Mouse (Mus musculus): ENCODE measurements around the gene Slit3.

Gene Slit3

DNA sequence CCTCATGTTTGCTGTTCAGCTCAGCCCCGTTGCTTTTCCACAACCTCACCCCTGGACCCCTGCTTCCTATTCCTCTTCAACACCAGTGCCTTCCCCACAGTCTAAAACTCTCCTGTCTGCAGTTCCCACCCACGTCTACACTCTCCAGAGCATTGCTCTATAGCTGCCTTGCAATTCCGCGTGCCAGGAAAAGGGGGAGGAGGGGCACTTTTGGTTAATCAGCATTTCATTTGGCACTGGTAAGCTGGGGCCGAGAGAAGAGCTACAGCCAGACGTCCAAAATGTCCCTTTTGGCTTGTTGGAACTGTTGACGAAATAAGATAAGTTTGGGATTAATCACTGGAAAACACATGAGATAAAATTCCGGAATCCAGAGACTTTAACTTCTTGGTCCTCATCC is 274.4 kb downstream of the Slit3 start:
- DNase-seq (ENCODE audit: low spot score in 2 of 2), result no peak

DNA sequence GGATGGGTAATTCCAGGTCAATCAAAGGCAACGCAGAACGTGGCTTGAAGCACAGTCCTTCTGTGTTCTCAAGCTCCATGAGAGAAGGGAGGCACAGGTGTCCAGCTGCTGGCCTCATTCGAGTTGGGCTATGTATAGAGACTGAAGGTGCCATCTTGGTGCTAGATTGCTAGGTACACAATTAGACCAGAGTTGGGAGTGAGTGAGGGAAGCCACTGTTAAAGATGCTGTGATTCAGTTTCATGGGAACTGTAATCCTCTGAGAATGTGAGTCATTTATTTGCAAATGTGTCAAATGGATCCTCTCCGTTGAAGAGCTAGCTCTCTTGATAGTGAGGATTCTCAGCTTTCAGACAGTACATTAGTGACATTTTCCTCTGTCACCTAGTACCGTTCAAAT is 277.3 kb downstream of the Slit3 start:
- no peak for DNase-seq (ENCODE audit: low spot score in 2 of 2)

DNA sequence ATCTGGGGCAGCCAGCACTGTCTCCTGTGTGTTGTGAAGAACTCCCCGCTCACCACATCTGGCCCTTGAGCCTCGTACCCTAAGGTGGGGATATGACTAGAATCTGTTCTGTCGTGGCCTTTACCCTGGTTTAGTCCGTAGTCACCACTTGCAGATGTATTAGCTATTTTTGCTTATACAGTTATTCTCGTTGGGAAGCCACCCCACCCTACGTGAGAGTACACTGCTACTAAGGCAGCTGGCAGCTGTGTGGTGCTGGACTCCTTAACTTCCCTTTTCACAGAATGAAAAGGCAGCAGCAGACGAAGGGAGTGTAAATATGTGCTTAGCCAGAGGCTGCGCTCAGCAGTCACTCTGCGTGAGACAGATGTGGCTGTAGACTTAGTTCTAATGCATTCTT is 282.5 kb downstream of the Slit3 start:
- no peak for DNase-seq (ENCODE audit: low spot score in 2 of 2)

DNA sequence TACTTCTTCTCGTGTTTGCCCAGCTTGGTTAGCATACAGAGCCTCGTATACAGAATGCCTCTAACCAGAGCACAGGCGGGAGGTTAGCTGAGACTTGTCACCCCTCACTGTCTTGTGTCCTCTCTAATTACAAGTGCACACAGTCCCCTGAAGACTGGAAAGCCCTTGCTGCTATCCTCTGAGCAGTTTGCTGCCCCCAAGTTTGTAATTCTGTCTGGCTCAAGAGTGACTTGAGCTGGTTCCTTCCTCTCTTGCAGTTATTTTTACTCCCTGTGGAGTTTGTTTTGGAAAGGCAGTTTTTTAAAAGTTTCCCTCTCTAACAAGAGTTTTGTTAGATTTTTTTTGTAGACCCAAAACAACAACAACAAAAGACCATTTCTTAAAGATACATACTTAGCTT is 285.0 kb downstream of the Slit3 start:
- DNase-seq (ENCODE audit: low spot score in 2 of 2), result no peak

DNA sequence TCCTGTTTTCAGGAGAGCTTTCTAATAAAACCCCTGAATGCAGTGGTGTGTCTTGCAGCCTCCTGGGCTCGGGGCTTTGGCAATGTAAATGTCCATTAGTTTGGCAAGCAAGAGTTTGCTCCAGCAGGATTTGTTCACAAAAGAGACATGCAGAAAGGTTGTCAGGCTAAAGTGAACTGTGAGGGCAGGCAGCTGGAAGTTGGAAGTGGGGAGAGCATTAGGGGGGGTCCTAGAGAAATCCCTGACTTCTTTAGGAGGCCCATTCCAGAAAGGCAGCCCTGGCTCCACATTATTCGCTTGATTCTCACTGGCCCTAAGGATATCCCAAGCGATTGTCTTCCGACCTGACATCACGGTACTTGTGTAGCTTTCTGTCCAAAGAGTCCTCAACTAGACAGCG is 285.5 kb downstream of the Slit3 start:
- DNase-seq (ENCODE audit: low spot score in 2 of 2), result no peak

DNA sequence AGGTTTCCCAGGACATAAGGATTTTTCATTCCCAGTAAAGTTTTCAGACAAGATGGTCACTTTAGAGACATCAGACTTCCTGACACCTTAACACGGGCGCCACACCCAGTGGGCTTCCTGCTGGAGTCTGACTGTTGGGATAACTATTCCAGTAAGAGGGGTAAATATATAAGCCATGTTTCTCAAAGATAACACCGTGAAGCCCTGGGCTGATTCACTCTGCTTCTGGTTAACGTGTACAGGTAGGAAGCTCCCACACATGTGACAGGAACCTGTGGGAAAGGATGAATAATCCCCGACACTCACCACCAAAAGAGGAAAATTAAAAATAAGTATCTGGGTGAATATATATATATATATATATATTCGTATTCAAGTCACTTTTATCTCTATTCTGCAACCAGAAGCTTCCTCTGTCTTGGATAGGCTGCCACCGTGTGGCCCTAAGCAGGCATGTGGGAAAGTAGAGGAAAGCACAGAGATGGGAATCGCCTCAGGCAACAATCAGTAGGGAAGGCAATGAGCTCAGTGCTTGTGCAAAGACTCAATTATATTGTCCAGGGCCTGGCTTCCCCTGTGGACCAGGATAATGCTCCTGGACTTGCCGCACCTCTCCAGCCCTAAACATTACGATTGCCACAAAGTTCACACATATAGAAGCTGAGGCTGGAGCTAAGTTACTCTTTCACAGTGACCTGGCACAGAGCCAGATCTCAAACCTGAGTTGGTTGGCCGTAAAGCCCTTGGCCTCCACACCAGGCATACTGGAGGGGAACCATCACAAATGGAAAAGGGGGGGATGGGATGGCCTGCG is 286.5 kb downstream of the Slit3 start:
- peak; percentile 65 to 72 for DNase-seq (ENCODE audit: low spot score in 2 of 2)

DNA sequence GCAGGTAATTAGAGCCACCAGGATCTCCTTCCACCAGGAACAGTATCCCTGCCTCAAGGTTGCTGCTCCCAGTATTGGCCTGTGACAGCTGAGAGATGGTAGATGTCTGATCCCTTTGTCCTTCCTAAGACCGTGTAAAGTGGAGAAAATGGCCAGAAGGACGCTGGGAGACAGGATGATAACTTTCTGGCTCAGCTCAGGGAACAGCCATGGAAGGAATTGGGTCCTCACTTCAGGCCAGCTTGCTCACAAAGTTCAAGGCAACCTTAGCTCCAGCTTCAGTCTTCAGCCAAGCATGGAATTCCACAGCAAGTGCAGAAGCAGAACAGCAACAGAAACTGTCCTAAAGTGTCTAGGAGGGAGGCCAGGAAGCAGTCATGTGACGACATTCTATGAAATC is 289.4 kb downstream of the Slit3 start:
- DNase-seq (ENCODE audit: low spot score in 2 of 2), result no peak

DNA sequence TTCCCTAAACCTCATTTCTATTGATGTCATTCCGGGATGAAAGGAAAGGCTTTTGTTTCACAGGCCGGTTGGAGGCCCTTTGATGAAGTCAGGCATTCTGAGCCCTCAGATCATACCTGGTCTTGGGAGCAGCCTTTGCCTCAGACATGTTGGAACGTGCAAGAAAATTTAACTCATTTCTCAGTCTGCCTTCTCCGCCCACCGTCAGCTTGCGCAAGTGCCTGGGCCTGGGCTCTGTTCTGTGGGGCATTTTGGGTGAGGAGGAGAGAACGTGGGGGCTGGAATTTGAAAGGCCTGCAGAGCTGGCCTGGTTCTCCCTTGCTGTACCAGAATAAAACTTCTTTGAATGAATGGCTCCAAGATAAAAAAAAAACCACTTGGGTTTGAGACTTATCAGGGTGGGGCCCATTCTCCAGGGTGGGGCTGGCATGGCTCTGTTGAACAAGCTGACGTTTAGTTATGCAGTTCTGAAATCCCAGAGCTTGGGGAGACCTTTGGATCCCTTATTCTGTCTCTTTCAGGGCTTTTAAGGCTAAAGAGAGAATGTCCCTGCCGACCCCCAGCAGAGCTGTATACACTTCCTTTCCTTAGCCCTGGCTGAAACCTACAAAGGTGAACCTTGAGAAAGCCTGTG is 294.9 kb downstream of the Slit3 start:
- DNase-seq (ENCODE audit: low spot score in 2 of 2), result peak in 1 of 2 experiments; percentile 40

DNA sequence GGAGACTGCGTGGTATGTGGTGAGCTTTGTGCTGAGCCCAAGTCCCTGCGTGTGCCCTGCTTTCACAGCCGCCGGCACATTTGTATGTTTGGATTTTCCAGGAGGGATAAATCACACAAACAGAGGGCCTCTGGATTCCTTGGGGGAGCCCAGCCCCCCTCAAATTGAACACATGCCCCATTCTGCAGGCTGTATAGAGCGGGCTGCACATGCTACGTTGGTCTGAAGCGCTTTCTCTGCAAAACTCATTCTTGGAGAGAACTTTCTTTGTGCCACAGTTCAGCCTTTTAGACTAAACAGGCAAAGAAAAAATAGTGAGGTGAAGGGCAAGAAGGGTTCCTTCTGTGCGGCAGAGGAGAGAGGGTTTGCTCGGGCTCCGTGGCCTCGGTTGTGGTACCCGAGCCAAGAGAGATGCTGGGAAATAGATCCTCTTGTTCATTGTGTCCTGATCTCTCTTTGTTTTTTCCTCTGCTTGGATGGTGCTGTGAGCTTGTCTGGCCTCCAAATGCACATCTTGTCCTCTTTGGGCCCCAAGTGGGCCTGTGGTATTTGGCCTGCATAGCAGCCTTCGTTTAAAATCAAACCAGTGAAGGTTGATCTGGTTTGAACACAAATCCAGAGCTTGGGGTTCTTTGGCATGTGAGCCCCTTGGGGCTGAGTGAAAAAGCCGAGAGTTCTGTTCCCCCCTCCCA is 295.5 kb downstream of the Slit3 start:
- no peak for DNase-seq (ENCODE audit: low spot score in 2 of 2)

DNA sequence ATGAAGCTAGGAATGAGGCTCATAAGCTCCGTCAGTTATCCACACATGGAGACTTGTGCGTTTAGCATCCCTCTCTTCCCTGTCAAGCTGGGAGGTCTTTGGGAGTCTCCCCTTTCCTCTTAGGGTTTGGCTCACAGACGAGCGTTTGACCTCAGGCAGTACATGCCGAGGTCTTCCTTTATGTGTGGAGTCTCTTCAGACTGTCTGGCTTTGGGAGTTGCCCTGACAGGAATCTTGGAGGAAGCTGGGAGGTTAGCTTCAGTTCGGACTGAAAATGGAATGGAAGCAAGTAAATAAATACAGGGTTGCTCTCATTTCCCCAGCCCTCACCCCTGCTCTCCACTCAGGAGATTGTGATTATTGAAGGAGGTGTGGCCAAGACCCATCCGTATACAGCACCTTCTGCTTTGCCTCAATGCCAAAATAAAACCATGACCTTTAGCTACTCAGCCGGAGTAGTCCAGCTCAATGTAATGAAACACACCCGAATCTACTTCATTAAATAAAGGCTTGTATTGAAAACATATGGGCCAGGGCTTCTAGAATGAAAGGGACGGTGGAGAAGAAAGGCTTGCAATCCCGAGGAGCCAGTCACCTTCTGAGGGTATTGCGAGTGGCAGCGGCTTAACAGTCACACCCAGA is 297.0 kb downstream of the Slit3 start:
- DNase-seq (ENCODE audit: low spot score in 2 of 2), result no peak

DNA sequence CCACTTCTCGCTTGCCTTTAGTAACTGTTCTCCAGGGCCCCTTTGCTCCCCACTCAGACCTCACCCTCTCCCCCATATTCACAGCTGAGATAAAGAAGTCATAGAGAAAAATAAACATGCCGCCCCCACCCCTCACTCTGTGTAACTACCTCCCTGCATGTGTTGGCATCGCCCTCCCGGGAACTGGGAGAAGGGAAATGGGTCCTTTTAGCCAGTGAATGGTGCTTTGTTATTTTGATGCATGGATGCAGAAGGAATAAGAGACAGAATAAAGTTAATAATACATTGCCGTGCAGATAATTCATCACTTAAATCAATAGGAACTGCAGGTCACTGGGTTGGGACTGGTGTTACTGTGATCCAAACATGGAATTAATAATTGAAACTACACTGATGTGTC is 298.0 kb downstream of the Slit3 start:
- no peak for DNase-seq (ENCODE audit: low spot score in 2 of 2)

DNA sequence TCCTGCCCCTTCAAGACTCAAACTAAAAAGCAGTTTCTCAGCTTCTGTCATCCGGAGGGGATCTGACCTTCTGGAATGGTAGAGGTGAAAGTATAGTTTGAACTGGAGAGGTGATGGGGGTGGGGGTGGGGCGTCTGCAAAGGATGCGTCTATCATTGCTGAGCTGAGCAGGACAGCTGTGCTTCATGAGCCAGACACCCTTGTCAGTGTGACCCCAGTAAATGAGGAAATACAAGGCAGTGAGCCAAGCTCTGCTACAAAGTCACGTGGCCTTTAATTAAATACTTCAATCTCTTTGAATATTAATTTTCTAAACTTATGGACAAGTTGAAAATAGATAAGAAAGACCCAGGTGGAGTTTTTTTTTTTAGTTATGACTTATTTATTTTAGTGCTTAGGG is 300.7 kb downstream of the Slit3 start:
- DNase-seq (ENCODE audit: low spot score in 2 of 2), result no peak

DNA sequence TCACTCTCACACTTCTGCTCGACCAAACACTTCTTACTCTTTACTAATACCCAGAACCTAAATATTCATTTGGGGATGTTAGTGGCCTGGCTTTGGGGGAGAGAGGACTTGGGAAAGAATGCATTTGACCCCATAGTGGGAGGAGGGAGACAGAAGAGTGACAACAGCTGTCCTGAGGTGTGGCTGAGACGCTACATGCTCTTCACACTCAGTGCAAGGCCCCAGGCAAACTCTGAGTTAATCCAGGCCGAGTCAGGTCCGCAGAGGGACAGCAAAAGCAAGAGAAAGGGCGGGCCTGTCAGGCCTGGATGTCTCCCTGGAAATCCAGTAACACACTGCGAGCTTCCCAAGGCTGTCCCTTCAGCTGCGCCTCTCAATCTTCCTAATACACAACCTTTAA is 307.0 kb downstream of the Slit3 start:
- no peak for DNase-seq (ENCODE audit: low spot score in 2 of 2)

DNA sequence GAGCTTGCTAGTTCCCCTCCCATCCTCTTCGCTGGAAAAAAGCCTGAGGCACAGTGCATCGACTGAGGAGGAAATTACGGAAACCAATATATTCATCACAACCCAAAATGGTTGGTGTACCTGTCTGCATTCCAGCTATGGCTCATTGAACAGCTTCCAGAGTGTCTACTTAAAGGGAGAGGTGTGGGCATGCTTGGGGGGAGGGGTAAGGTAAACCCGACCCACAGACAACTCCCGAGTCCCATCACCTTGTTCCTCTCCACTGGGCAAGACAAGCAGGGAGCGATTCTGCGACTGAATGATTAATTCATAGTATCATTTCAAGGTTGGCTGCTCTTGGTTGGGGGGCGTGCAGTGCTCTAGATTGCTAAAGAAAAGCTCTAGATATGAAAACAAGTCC is 310.1 kb downstream of the Slit3 start:
- no peak for DNase-seq (ENCODE audit: low spot score in 2 of 2)

DNA sequence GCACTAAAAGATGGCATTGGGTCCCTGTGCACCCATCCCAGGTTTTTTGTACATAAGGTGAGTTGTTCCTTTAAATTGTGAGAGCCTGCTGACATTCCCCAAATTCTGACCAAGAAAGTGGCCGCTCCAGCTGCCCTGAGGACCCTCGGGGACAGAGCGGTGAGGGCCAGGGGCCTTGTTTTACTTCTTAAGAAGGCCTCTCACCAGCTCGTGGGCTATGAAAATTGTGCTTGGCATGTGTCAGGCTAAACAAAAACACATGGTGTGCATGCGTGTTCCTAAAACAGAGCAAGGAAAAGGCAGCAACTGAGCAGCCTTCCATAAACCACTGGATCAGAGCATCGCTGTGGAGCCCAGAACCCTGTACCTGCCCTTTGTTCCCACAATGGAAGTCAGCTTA is 316.5 kb downstream of the Slit3 start:
- DNase-seq (ENCODE audit: low spot score in 2 of 2), result no peak

DNA sequence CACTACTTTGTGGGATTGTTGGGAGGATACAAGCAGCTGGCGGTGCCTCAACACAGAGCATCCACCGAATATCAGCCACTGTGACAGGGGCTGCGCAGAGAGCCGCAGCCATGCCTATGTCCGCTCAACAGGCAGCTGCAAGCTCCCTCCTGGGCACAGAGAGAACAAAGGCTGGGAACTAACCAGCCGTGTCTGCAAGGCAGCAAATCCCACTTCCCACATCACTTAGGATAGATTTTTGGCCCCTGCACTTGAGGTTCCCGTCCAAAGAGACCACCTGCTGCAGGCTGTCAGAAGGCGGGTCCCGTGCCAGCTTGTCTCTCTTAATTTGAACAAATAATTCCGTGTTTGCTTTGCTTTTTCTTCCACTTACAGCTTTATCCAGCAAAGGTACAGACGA is 319.2 kb downstream of the Slit3 start:
- no peak for DNase-seq (ENCODE audit: low spot score in 2 of 2)

DNA sequence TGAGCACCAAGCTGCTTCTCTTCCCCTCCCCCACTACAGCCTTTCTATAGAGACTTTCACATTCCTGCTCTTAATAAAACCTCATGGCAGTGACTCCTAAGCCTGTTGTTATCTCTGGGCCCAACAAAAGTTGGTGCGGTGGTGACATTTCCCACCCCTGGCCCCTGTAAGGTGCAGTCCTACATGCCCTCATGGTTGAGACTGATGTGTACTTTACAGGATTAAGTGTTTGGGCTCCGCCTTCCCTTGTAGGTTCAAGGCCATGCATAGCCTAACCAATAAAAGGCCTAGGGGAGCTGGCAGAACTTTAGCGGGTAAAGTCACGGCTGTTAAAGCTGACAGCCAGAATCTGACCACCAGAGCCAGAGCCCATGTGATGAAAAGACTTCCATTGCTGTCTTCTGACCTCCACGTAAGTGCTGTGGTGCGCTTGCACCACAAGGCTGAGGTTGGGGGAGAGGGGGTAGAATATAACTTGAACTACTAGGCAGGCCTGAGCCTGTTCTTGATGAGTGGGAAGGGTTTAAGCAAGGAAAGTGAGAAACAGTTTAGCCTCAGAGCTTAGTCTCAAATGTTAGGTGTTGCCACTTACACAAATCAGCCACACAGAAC is 323.6 kb downstream of the Slit3 start:
- DNase-seq (ENCODE audit: low spot score in 2 of 2), result no peak

DNA sequence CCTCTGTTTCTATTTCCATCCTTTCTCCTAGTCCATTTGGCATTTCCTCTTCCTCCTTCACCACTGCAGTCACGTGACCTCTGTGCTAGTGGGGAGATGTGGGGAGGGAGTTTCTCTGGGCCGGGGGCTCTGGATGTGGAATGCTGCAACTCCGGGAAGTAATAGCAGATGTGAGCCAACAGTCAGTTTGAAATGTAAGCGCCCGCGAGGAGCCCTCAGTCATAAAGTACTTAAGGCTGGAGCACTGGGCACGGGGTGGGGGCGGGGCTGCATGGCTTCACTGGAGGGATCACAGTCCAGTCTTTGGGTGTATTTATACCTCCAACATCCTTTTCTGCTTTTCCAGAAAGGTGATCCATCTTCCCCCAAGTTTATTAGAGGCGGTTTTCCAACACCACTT is 326.9 kb downstream of the Slit3 start:
- DNase-seq (ENCODE audit: low spot score in 2 of 2), result no peak

DNA sequence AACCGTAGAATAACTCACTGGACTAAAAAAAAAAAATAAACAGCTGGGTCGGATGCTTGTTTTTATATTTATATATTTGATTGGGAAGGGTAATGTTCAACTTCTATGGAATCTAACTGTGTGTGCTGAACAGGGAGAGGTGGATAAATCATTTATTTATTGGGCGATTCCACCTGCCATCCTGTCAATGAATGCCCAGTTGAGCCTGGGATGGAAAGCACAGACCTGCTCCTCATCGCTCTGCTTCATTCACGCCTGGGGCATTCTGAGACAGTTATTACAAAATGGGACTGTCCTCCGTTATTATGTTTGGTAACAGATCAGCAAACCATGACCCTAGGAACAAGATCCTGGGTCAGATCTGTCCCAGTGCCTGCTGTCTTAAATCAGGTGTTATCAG is 328.2 kb downstream of the Slit3 start:
- no peak for DNase-seq (ENCODE audit: low spot score in 2 of 2)

DNA sequence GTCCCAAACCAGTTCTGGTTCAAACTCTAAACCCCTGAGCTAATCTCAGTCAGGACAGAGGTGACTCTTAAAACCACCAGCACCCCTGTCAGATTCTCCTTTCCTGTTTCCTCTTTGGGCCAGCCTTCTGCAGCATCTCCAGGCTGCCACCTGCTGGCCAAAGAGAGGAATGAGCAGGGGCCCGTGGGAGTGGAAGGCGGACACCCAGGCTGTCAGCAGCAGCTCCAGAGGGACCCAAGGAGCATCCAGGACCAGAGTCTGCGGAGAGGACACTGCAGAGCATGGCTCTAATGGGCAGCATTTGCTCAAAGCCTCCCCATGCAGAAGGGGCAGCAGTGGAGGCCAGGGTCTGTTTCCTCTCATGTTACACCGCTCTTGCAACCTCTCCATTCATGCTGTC is 330.6 kb downstream of the Slit3 start:
- peak; percentile 38 to 52 for DNase-seq (ENCODE audit: low spot score in 2 of 2)

DNA sequence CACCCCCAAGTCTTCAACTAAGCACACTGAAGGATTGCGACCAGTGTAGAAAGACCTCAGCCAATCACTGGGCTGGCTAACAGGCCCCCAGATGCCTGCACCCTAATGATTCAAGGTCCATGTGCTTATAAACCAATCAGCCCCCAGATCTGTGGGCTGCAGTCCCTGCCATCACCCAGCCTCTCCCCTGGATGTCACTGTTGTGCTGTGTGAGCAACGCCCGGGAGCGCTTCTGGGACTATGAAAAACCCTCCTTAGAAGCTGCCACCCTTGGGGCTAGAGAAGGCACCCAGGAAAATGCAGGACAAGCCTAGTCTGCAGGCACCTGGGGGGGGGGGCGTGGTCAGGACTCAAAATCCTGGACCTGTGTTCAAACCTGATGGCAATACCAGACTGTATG is 331.4 kb downstream of the Slit3 start:
- DNase-seq (ENCODE audit: low spot score in 2 of 2), result peak; percentile 14 to 22

DNA sequence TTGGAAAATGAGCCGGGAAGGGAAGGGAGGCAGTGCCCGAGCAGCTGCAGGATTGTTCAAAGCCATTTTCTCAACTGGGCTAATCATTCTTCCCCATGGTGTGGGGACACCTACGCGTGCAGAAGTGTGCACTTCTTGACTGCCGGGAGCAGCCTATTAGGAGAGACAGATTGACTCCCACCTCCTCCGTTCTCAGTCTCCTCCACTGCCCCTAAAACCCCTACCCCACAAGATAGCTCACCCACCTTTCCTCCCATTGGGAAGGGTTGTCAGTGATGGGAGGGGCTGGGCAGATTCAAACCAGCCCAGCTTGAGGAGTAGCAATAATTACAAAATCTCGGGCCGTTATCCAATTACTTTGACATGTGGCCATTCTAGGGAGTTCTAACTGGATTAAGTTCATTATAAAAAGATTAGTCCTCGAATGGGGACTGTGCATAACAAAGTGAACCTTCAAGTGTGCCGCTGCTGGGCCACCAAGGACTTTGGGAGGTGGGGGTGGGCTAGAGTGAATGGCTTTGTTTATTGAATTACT is 333.2 kb downstream of the Slit3 start:
- no peak for DNase-seq (ENCODE audit: low spot score in 2 of 2)

Measured in right cerebral cortex, postnatal 36 days (tissue).